Mouse (Mus musculus) MEL (cell line): Measurements from ENCODE around the gene Cyp2c70. TPM values are rescaled to one million over a fixed set of nuclear protein-coding genes. Genes with fewer than 3 reads are reported as not detected.
A peak's percentile ranks its signal among the peaks of the same experiment; 100 is the strongest.

Experiments
- DNase-seq: peaks from one replicate; pipeline ENCODE4 v3.0.0; 2011; ENCODE audit warnings: low read depth, low spot score
- H3K27ac ChIP-seq: 2 replicates; pipeline ENCODE4 v1.5.1; 2012; ENCODE audit warnings: low read depth, mild to moderate bottlenecking, control low read depth, low read length, moderate library complexity; ENCODE audit not compliant: control insufficient read depth
- H3K27me3 ChIP-seq, 2 experiments: fragments of 150-350 bp in 1 of 2; sonication (generic) in 1 of 2; 2 replicates each; pipeline ENCODE4 v1.6.1; 2012; ENCODE audit warnings: low read length in 2 of 2, mild to moderate bottlenecking in 2 of 2, improper control_type of control experiment in 1 of 2, moderate library complexity in 1 of 2; ENCODE audit not compliant: insufficient read depth in 2 of 2, control insufficient read depth in 1 of 2
- H3K36me3 ChIP-seq, 2 experiments: 2 replicates each; pipeline ENCODE4 v1.6.1; 2012 to 2014; ENCODE audit warnings: low read length in 2 of 2, improper control_type of control experiment in 1 of 2, inconsistent platforms in 1 of 2, mild to moderate bottlenecking in 1 of 2; ENCODE audit not compliant: insufficient read depth in 2 of 2, control insufficient read depth in 1 of 2
- H3K4me1 ChIP-seq, 2 experiments: fragments of 150-350 bp in 1 of 2; sonication (generic) in 1 of 2; 2 replicates each; pipeline ENCODE4 v1.6.1; 2012; ENCODE audit warnings: low read length in 2 of 2, improper control_type of control experiment in 1 of 2, mild to moderate bottlenecking in 1 of 2; ENCODE audit not compliant: insufficient read depth in 2 of 2, control insufficient read depth in 1 of 2
- H3K4me3 ChIP-seq, 2 experiments: fragments of 150-350 bp in 1 of 2; sonication (generic) in 1 of 2; 2 replicates each; pipeline ENCODE4 v1.5.1; 2012; ENCODE audit warnings: low read depth in 2 of 2, low read length in 2 of 2, mild to moderate bottlenecking in 2 of 2, moderate library complexity in 2 of 2, control low read depth in 1 of 2, improper control_type of control experiment in 1 of 2; ENCODE audit not compliant: control insufficient read depth in 1 of 2, insufficient read depth in 1 of 2
- H3K79me2 ChIP-seq: 2 replicates; pipeline ENCODE4 v1.6.1; 2012; ENCODE audit warnings: mild to moderate bottlenecking, low read length, moderate library complexity; ENCODE audit not compliant: control insufficient read depth, poor library complexity, insufficient read depth
- H3K9ac ChIP-seq: 2 replicates; pipeline ENCODE4 v1.6.1; 2012; ENCODE audit warnings: low read depth, mild to moderate bottlenecking, control low read depth, low read length, moderate library complexity; ENCODE audit not compliant: control insufficient read depth, poor library complexity, severe bottlenecking
- H3K9me3 ChIP-seq: fragments of 150-350 bp; sonication (generic); replicated peaks from 2 replicates; pipeline ENCODE4 v1.6.1; 2012; ENCODE audit warnings: mild to moderate bottlenecking, low read length, improper control_type of control experiment, moderate library complexity; ENCODE audit not compliant: insufficient read depth
- CTCF ChIP-seq, 3 experiments: IDR thresholded peaks in 2 of 3; conservative IDR thresholded peaks in 1 of 3; 2 replicates each; pipeline ENCODE4 v1.5.1; 2011 to 2012; ENCODE audit warnings: low read length in 3 of 3, low read depth in 2 of 3, mild to moderate bottlenecking in 2 of 3, improper control_type of control experiment in 1 of 3, inconsistent platforms in 1 of 3, mixed read lengths in 1 of 3, moderate library complexity in 1 of 3; ENCODE audit not compliant: control insufficient read depth in 1 of 3, insufficient read depth in 1 of 3, poor library complexity in 1 of 3, severe bottlenecking in 1 of 3
- EP300 ChIP-seq, 2 experiments: IDR thresholded peaks; 2 replicates each; pipeline ENCODE4 v1.6.1; 2011; ENCODE audit warnings: improper control_type of control experiment in 2 of 2, low read length in 2 of 2, low read depth in 1 of 2, mild to moderate bottlenecking in 1 of 2
- ETS1 ChIP-seq: IDR thresholded peaks from 2 replicates; pipeline ENCODE4 v1.6.1; 2012; ENCODE audit warnings: low read depth, mild to moderate bottlenecking, inconsistent platforms, low read length, improper control_type of control experiment, moderate library complexity
- GABPA ChIP-seq: IDR thresholded peaks from 2 replicates; pipeline ENCODE4 v1.6.1; 2012; ENCODE audit warnings: low read depth, mild to moderate bottlenecking, inconsistent platforms, low read length, improper control_type of control experiment, moderate library complexity
- GATA1 ChIP-seq: IDR thresholded peaks from 2 replicates; pipeline ENCODE4 v1.6.1; 2011; ENCODE audit warnings: low read depth, low read length, improper control_type of control experiment
- KAT2A ChIP-seq: conservative IDR thresholded peaks from 2 replicates; pipeline ENCODE4 v1.6.1; 2012; ENCODE audit warnings: low read depth, low read length, improper control_type of control experiment, inconsistent platforms
- MAFK ChIP-seq: IDR thresholded peaks from 2 replicates; pipeline ENCODE4 v1.6.1; 2011; ENCODE audit warnings: low read depth, mild to moderate bottlenecking, low read length, improper control_type of control experiment, borderline replicate concordance
- MAZ ChIP-seq: IDR thresholded peaks from 2 replicates; pipeline ENCODE4 v1.6.1; 2012; ENCODE audit warnings: low read depth, mild to moderate bottlenecking, inconsistent platforms, low read length, improper control_type of control experiment
- MYB ChIP-seq: IDR thresholded peaks from 2 replicates; pipeline ENCODE4 v1.6.1; 2011; ENCODE audit warnings: mild to moderate bottlenecking, low read depth, low read length, improper control_type of control experiment
- MYC ChIP-seq: IDR thresholded peaks from 2 replicates; pipeline ENCODE4 v1.6.1; 2011; ENCODE audit warnings: low read depth, mild to moderate bottlenecking, low read length, improper control_type of control experiment, moderate library complexity
- POLR2A ChIP-seq, 2 experiments: IDR thresholded peaks; 2 replicates each; pipeline ENCODE4 v1.6.1; 2011 to 2012; ENCODE audit warnings: low read length in 2 of 2, mild to moderate bottlenecking in 2 of 2, control low read depth in 1 of 2, improper control_type of control experiment in 1 of 2, low read depth in 1 of 2, moderate library complexity in 1 of 2; ENCODE audit not compliant: control insufficient read depth in 1 of 2, insufficient read depth in 1 of 2, poor library complexity in 1 of 2
- POLR2AphosphoS5 ChIP-seq: IDR thresholded peaks from 2 replicates; pipeline ENCODE4 v1.6.1; 2012; ENCODE audit warnings: low read depth, borderline replicate concordance, mild to moderate bottlenecking, inconsistent platforms, low read length, moderate library complexity, mixed read lengths
- RAD21 ChIP-seq: IDR thresholded peaks from 2 replicates; pipeline ENCODE4 v1.6.1; 2011; ENCODE audit warnings: mild to moderate bottlenecking, low read depth, low read length, improper control_type of control experiment
- SMC3 ChIP-seq: IDR thresholded peaks from 2 replicates; pipeline ENCODE4 v1.6.1; 2011; ENCODE audit warnings: low read depth, low read length, improper control_type of control experiment
- TAL1 ChIP-seq: IDR thresholded peaks from 2 replicates; pipeline ENCODE4 v1.6.1; 2012; ENCODE audit warnings: mild to moderate bottlenecking, inconsistent platforms, low read length, moderate library complexity, mixed read lengths
- USF2 ChIP-seq, 2 experiments: IDR thresholded peaks; 2 replicates each; pipeline ENCODE4 v1.6.1; 2011 to 2012; ENCODE audit warnings: improper control_type of control experiment in 2 of 2, low read length in 2 of 2, borderline replicate concordance in 1 of 2, inconsistent platforms in 1 of 2, low read depth in 1 of 2, mild to moderate bottlenecking in 1 of 2; ENCODE audit not compliant: insufficient read depth in 1 of 2
- ZC3H11A ChIP-seq: IDR thresholded peaks from 2 replicates; pipeline ENCODE4 v1.6.1; 2012; ENCODE audit warnings: low read depth, mild to moderate bottlenecking, inconsistent platforms, low read length, improper control_type of control experiment
- ZKSCAN1 ChIP-seq: IDR thresholded peaks from 2 replicates; pipeline ENCODE4 v1.6.1; 2012; ENCODE audit warnings: low read depth, mild to moderate bottlenecking, inconsistent platforms, low read length, improper control_type of control experiment, moderate library complexity
- ZNF384 ChIP-seq: IDR thresholded peaks from 2 replicates; pipeline ENCODE4 v1.6.1; 2012; ENCODE audit warnings: low read depth, mild to moderate bottlenecking, inconsistent platforms, low read length, improper control_type of control experiment
- polyA plus RNA-seq, 2 experiments: library from polyadenylated mRNA; stranded (reverse) in 1 of 2; unstranded in 1 of 2; fragments of >175 nt in 1 of 2; fragments of >200 nt in 1 of 2; gene quantifications; 2 replicates each; pipeline versions ENCODE4 v1.2.1 to v1.2.4; 2012; ENCODE audit warnings: low replicate concordance in 2 of 2, low read depth in 1 of 2; ENCODE audit not compliant: insufficient read length in 2 of 2, insufficient read depth in 1 of 2, missing spikeins in 1 of 2
- total RNA-seq: library from RNA; depleted of rRNA; stranded (reverse); fragments of 300-350 nt; gene quantifications from 2 replicates; pipeline ENCODE4 v1.2.3, GENCODE M21; 2012

Gene Cyp2c70
- total and polyA plus RNA-seq, 3 experiments = not detected

DNA sequence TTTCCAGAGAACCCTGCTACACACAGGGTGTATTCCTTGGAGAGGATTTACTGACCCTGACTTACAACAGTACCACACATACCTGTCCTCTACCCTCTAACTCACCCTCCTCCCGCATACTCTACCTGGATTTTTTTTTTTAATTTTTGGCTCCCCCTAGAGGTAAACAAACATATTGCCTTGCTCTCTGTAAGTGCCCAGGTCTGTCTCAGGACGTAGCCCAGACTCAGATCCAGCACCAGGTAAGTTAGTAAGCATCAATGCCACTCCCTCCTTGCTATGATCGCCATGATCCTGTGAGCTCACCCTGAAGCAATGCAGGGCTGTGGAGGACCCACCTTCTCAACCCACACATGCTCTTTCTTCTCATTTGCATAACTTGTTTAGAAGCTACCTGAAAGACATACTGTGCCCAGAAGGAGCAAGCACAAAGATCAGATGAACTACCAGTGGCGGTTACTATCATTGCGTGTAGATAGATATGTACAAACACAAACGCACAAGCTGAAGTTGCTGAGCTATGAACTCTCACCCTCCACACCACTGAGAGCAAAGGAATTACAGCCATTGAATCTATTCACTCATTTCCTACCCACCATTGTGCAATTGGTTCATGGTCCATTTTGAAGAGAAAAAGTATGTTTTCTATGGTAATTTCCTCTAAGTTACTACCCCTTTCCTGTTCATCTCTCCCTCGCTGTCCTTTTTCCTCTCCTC lies 44.9 kb upstream of the Cyp2c70 start:
- H3K27ac ChIP-seq = no peak overlapping the region
- H3K36me3 ChIP-seq = no peaks in the 10 kb centered on the region
- H3K4me3 ChIP-seq = no peak overlapping the region
- no peak overlapping the region for H3K9ac ChIP-seq
- TF ChIP-seq ZC3H11A = peak; percentile 16; the same call in 1 of the 2 replicates
- no peak for TF ChIP-seq POLR2A (IDR thresholded peaks at IDR 0.05; ENCODE audit: control insufficient read depth in 1 of 2, insufficient read depth in 1 of 2, low read depth in 1 of 2, low read length in 2 of 2, poor library complexity in 1 of 2)
- peak; percentile 68 for TF ChIP-seq ZNF384
- peak; percentile 35 for TF ChIP-seq RAD21
- no peak for TF ChIP-seq MAFK
- peak in 2 of 3 experiments; percentile 49 to 53; a peak in 4 of 6 replicates for TF ChIP-seq CTCF (IDR thresholded peaks at IDR 0.05 in 2 of 3, conservative IDR thresholded peaks at IDR 0.05 in 1 of 3; ENCODE audit: control insufficient read depth in 1 of 3, insufficient read depth in 1 of 3, low read depth in 2 of 3, low read length in 3 of 3, poor library complexity in 1 of 3, severe bottlenecking in 1 of 3)
- peak; percentile 35 for TF ChIP-seq SMC3
- TF ChIP-seq GABPA = no peak
- peak; percentile 31 for DNase-seq
- no peaks in the 10 kb centered on the region for H3K9me3 ChIP-seq
- no peaks in the 10 kb centered on the region for H3K4me1 ChIP-seq
- no peaks in the 10 kb centered on the region for H3K79me2 ChIP-seq
- no peaks in the 10 kb centered on the region for H3K27me3 ChIP-seq

DNA sequence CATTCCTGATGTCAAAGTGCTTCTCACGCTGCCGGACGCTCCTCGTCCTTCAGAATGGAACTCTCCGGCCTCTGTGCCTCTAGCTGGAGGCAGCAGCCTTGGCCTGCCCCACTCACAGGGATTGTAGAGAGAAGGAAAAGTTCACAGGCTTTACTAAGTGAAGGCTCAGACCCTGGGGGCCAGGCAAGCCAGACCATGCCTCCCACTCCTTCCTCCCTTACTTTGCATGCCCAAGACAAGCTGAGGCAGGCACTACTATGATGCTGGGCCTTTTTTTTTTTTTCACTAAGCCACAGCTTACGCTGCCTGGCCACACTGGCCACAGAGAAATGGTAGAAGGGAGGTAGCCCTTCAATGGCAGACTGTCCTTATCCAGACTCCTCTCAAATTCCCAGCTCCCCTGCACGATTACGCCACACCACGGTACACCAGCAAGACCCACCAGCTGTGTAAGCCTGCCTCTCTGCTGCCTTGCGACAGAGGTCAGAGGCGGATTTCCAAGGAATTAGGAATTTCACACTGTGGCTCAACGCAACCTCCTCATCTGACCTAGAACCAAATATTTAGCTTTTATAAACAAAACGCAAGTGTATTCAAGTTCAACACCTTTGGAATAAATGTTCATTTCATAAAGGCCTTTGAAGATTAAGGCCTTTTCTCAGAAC lies 44.1 kb upstream of the Cyp2c70 start:
- no peaks in the 10 kb centered on the region for H3K36me3 ChIP-seq
- H3K27me3 ChIP-seq = no peaks in the 10 kb centered on the region
- no peaks in the 10 kb centered on the region for H3K9me3 ChIP-seq
- H3K27ac ChIP-seq = no peak overlapping the region
- no peaks in the 10 kb centered on the region for H3K79me2 ChIP-seq
- no peak for DNase-seq
- TF ChIP-seq POLR2AphosphoS5 (no peak), USF2 (IDR thresholded peaks at IDR 0.05; ENCODE audit: borderline replicate concordance in 1 of 2, insufficient read depth in 1 of 2, low read depth in 1 of 2, low read length in 2 of 2) (no peak), TAL1 (no peak), MYC (no peak)
- TF ChIP-seq, all 39 proteins: peak for 0
- Histone ChIP-seq H3K9ac (no peak overlapping the region), H3K4me3 (no peak overlapping the region), H3K4me1 (no peaks in the 10 kb centered on the region)

DNA sequence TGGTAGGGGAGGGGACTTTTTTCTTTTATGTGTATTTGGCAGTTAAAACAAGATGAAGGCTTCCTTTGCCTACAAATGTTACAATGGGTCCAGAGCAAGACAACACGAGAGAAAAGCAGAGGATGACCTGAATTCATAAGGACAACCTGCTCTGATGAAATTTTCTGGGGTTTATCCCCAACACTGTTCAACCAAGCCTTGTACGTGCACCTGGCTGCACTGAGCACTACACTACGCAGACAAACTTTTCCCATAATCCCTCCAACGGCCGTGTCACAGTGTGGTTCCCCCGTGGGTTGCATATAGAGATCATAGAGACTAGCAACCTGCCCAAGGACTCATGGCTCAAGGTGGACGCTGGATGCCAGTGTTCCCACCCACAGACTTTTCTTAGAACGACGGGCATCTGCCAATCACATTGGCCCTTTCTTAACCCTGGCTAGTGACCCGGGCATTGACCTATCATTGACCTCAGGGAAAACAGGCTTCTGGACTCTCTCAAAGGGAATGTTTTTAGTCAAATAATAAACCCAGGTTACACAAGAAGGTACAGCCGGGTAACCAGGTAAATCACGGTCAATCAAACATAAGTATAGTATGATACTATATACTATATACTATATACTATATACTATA lies 39.5 kb upstream of the Cyp2c70 start:
- TF ChIP-seq RAD21 (no peak), ZNF384 (no peak), MYB (no peak), EP300 (IDR thresholded peaks at IDR 0.05; ENCODE audit: low read depth in 1 of 2, low read length in 2 of 2) (no peak), ZC3H11A (no peak), MAZ (no peak), ETS1 (no peak), ZKSCAN1 (no peak), GATA1 (no peak), CTCF (IDR thresholded peaks at IDR 0.05 in 2 of 3, conservative IDR thresholded peaks at IDR 0.05 in 1 of 3; ENCODE audit: control insufficient read depth in 1 of 3, insufficient read depth in 1 of 3, low read depth in 2 of 3, low read length in 3 of 3, poor library complexity in 1 of 3, severe bottlenecking in 1 of 3) (no peak), KAT2A (no peak)
- TF ChIP-seq, all 39 proteins: peak for 0

More for the DNA sequence above, 39.5 kb upstream of the Cyp2c70 start:
- Histone ChIP-seq H3K79me2 (no peaks in the 10 kb centered on the region), H3K9ac (no peak overlapping the region), H3K27me3 (no peaks in the 10 kb centered on the region), H3K9me3 (no peaks in the 10 kb centered on the region), H3K4me3 (no peak overlapping the region), H3K4me1 (no peaks in the 10 kb centered on the region), H3K36me3 (no peaks in the 10 kb centered on the region), H3K27ac (no peak overlapping the region)
- no peak for DNase-seq
